Mouse (Mus musculus): Measurements from ENCODE around the gene Cenpe. TPM values are rescaled to one million over a fixed set of nuclear protein-coding genes. Genes with fewer than 3 reads are reported as not detected.
A peak's percentile ranks its signal among the peaks of the same experiment; 100 is the strongest.

Cenpe gene
- total RNA-seq, 1 experiment from 2014 or later, result 2.0 TPM

DNA sequence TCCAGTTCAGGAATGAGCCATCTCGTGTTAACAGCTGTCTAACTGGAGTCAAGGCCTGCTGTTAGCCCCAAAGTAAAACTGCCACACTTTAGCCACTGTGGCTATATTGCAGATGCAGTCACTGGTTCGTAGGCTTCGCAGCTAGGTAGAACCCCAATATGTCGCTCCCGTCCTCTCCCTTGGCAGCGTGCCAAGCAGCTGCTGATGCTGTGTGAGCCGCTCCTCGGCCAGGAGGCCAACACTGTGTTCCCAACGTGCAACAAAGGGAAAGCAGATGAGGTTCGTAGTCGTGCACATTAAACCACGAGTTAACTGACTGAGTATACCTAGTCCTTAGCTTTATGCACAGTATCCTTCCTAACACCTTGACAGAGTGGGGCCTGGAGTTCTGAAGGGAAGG lies 60.3 kb downstream of the Cenpe start:
- ATAC-seq (replicated peaks; ENCODE audit: insufficient number of reproducible peaks, low FRiP score, low TSS enrichment, poor library complexity, severe bottlenecking), result no peak; the same call in 1 of the 2 replicates

DNA sequence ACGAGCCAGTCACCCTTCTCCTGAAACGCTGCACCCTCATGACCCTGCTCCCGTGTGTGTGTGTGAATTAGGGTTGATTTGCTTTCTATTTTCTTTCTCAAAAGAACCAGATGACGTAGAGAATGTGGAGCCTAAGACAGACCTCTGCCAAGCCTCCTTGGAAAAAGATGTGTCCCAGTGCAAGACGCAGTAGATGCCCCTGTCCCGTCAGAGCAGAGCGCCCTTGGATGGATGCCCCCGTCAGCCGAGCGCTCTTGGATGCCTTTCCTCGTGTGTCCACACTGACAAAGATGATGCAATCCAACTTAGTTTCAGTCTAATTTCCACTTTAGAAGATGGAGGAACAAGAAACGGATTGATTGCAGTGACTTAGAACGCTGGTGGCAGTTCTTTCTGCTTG lies 60.7 kb downstream of the Cenpe start:
- no peak for ATAC-seq (replicated peaks; ENCODE audit: insufficient number of reproducible peaks, low FRiP score, low TSS enrichment, poor library complexity, severe bottlenecking)

DNA sequence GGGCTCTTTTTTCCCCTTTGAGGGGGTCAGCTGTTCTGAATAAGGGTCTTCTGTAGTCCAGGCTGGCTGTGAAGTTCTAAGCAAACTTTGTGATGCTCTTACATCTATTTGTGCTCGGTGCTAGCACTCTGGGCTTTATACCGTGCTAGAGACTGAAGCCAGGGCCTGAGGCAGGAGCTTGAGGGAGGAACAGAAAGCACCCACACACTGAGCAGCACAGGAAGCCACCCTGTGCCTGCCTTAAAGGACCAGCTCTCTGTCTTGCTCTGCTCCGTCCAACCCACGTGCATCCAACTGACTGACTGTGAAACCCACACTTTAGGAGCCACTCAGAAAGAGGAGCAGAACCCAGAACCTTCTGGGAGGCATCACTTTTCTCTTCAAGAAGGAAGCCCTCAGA lies 67.8 kb downstream of the Cenpe start:
- no peak for ATAC-seq (replicated peaks; ENCODE audit: insufficient number of reproducible peaks, low FRiP score, low TSS enrichment, poor library complexity, severe bottlenecking)

- peak; percentile 58 for ATAC-seq (replicated peaks; ENCODE audit: insufficient number of reproducible peaks, low FRiP score, low TSS enrichment, poor library complexity, severe bottlenecking)
These were observed 68.5 kb downstream of the Cenpe start, which contains the start of gene Bdh2 for GRCm38 (mm10) chr3:135280669-135281415. Bdh2 (plus strand) TSS chr3:135281221.

GRCm38 (mm10) chr3:135281701-135282100 lies 69.4 kb downstream of the Cenpe start:
- no peak for ATAC-seq (replicated peaks; ENCODE audit: insufficient number of reproducible peaks, low FRiP score, low TSS enrichment, poor library complexity, severe bottlenecking)

DNA sequence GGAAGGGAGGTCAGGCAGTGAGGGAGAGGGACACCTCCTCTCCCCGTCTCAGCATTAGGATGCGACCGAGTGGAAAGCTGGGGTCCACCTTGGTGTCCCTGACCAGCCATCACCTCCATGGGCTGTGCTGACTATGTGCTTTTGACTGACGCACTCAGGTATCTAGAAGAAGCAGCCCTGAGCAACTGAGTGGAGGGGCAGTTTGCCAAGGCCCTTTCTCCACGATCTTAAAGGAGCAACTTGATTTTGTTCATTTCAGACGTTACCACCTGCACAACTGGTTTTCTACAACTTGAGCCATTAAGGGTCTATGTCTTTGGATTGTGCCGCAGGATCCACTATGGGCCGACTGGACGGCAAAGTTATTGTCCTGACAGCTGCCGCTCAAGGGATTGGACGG lies 72.9 kb downstream of the Cenpe start:
- no peak for ATAC-seq (replicated peaks; ENCODE audit: insufficient number of reproducible peaks, low FRiP score, low TSS enrichment, poor library complexity, severe bottlenecking)

GRCm38 (mm10) chr3:135285807-135286206 lies 73.5 kb downstream of the Cenpe start:
- no peak for ATAC-seq (replicated peaks; ENCODE audit: insufficient number of reproducible peaks, low FRiP score, low TSS enrichment, poor library complexity, severe bottlenecking)

- ATAC-seq (replicated peaks; ENCODE audit: insufficient number of reproducible peaks, low FRiP score, low TSS enrichment, poor library complexity, severe bottlenecking), result no peak
These were observed 75.9 kb downstream of the Cenpe start for GRCm38 (mm10) chr3:135288138-135288750.

- no peak for ATAC-seq (replicated peaks; ENCODE audit: insufficient number of reproducible peaks, low FRiP score, low TSS enrichment, poor library complexity, severe bottlenecking)
These were observed 76.8 kb downstream of the Cenpe start for GRCm38 (mm10) chr3:135289148-135289547.

- ATAC-seq (replicated peaks; ENCODE audit: insufficient number of reproducible peaks, low FRiP score, low TSS enrichment, poor library complexity, severe bottlenecking), result no peak
These were observed 78.0 kb downstream of the Cenpe start for GRCm38 (mm10) chr3:135290249-135290894.

- ATAC-seq (replicated peaks; ENCODE audit: insufficient number of reproducible peaks, low FRiP score, low TSS enrichment, poor library complexity, severe bottlenecking), result no peak
These were observed 81.4 kb downstream of the Cenpe start for GRCm38 (mm10) chr3:135293703-135294102.

DNA sequence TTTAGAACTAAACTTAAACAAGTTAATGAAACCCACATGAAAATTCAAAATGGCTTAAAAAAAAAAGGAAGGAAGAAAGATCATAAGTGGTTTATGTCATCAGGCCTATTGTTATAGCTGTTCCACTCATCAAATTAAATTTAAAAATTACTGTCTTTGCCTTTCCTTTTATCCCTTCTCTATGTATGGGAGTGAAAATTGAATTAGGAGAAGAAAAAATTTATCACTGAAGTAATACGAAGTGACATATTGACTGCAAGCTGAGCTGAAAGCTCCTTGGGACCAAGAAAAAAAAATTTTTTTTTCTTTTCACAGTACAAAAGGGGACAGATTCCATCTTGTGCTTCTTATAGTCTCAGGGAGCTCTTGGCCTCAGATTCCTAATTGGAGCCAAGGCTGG lies 83.2 kb downstream of the Cenpe start:
- ATAC-seq (replicated peaks; ENCODE audit: insufficient number of reproducible peaks, low FRiP score, low TSS enrichment, poor library complexity, severe bottlenecking), result no peak

- no peak for ATAC-seq (replicated peaks; ENCODE audit: insufficient number of reproducible peaks, low FRiP score, low TSS enrichment, poor library complexity, severe bottlenecking)
These were observed 86.2 kb downstream of the Cenpe start for GRCm38 (mm10) chr3:135298560-135298959.

- ATAC-seq (replicated peaks; ENCODE audit: insufficient number of reproducible peaks, low FRiP score, low TSS enrichment, poor library complexity, severe bottlenecking), result no peak
These were observed 87.7 kb downstream of the Cenpe start for GRCm38 (mm10) chr3:135300081-135300480.

DNA sequence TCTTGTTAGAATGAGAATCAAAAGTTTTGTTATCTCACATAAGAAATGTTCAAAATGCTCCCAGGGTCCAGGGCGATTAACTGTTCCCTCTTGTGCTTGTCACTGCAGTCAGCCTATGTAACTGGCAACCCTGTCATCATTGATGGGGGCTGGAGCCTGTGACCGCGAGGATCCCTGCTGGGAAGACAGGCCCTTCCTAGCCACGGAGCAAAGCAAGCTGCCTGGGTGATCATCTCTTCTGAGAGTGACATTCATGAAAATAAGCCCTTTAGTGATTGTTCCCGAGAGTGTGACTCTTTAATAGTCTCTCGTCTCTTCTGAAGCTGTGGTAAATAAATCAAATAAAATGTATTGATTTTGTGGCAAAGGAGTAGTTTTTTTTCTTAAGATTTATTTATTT lies 91.7 kb downstream of the Cenpe start:
- no peak for ATAC-seq (replicated peaks; ENCODE audit: insufficient number of reproducible peaks, low FRiP score, low TSS enrichment, poor library complexity, severe bottlenecking)

DNA sequence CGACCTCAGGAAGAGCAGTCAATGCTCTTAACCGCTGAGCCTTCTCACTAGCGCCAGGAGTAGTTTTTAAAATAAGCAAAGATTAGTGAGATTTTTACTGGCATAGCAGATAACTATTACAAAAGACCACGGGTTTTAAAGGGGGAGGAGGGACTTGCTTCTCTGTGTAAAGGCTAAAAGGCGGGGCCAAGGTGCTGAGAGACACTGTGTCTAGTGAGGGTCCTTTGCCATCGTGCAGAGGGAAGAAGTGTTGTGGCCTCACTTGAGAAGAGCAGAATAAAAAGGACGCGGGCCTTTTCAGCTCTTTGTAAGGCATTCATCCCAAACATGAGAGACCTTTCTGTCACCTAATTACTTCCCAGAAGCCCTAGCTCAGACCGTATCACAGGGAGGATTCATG lies 92.2 kb downstream of the Cenpe start:
- ATAC-seq (replicated peaks; ENCODE audit: insufficient number of reproducible peaks, low FRiP score, low TSS enrichment, poor library complexity, severe bottlenecking), result no peak

DNA sequence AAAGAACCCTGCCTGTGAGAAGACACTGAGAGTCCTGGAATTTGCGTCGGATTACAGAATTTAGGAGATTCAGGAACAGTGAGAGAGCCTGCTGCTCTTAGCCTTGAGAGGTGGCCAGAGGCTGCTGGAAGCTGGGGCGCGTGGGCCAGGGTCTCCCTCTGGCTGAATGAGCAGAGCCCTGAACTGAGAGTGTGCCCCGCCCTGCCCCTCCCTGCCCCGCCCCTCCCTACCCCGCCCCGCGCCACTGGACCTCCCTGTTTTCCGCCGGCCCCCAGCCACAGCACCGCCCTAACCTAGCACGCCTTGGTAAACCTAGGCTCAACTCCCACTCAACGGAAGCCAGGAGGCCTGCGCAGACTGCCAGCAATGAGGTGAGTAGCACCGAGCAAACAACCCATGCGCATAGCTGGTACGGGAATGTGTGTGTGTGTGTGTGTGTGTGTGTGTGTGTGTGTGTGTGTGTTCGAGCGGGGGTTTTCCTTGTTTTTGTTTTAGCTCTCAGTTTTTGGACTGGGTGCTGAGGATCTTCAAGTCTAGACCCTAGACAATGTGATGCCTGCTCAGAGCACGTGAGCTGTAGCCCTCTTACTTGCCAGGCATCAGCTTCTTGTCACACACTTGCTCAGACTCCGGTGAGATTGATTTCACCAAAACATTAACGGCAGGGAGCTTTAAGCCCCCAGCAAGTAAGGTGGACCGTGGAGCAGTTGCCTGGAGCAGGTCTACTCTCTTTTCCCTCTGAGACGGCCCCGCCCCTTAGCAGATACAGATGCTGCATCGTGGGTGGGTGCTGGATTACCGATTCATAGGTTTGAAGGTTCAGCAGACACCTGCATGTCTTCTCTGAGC lies 95.3 kb downstream of the Cenpe start, which contains the start of gene Slc9b2:
TSS of gene Slc9b2 (plus strand) at position 290 of the 849 bp plus-strand sequence.
- ATAC-seq (replicated peaks; ENCODE audit: insufficient number of reproducible peaks, low FRiP score, low TSS enrichment, poor library complexity, severe bottlenecking), result no peak

DNA sequence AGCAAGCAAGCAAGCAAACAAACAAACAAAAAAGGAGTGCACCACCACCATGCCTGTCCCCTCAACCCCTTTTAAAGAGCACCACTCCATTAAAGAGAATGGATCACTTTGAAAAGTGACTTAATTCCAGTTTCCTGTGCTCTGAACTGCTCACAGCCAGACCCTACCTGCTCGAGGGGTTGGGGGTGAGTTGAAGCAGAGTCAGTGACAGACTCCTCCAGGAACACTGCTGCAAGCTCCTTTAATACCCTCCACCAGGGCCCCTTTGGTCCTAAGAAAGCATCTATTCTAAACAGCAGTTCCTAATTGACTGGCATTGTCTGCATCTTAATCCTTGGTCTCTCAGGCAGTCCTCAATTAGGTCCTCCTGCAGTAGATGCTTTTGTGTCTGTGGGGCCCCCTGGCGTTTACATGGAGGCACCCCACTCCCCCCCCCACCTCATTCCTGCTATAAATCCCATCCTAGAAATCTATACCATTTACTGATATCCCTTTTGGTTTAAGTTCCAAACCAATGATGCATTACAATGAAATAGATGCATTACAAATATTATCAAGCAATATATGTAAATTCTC lies 100.7 kb downstream of the Cenpe start:
- no peak for ATAC-seq (replicated peaks; ENCODE audit: insufficient number of reproducible peaks, low FRiP score, low TSS enrichment, poor library complexity, severe bottlenecking)

- ATAC-seq (replicated peaks; ENCODE audit: insufficient number of reproducible peaks, low FRiP score, low TSS enrichment, poor library complexity, severe bottlenecking), result no peak
These were observed 101.4 kb downstream of the Cenpe start for GRCm38 (mm10) chr3:135313727-135314126.

All from monocyte, adult 5-6 weeks (primary cell).